Mouse (Mus musculus) limb, embryonic 12.5 days (tissue): ENCODE data around the gene Mon1a. TPM values are rescaled to one million over a fixed set of nuclear protein-coding genes. Genes with fewer than 3 reads are reported as not detected.

ENCODE experiments used
- ATAC-seq: fragments of 200-750 bp; cut with Nextera tagmentation; 2 replicates; pipeline ENCODE4 v1.8.0; 2017; ENCODE audit warnings: low read depth, moderate TSS enrichment; ENCODE audit not compliant: insufficient number of reproducible peaks, insufficient read depth, low FRiP score, low TSS enrichment
- H3K27ac ChIP-seq: fragments of 300-500 bp; sonication (generic); 2 replicates; pipeline ENCODE4 v1.5.1; 2016; ENCODE audit warnings: mild to moderate bottlenecking, moderate library complexity
- H3K27me3 ChIP-seq: fragments of 300-500 bp; sonication (generic); 2 replicates; pipeline ENCODE4 v1.6.1; 2016; ENCODE audit warnings: mild to moderate bottlenecking, moderate library complexity
- H3K36me3 ChIP-seq: fragments of 300-500 bp; sonication (generic); 2 replicates; pipeline ENCODE4 v1.6.1; 2016; ENCODE audit warnings: mild to moderate bottlenecking, moderate library complexity
- H3K4me1 ChIP-seq: fragments of 300-500 bp; sonication (generic); replicated peaks from 2 replicates; pipeline ENCODE4 v1.6.1; 2016
- H3K4me2 ChIP-seq: fragments of 300-500 bp; sonication (generic); 2 replicates; pipeline ENCODE4 v1.6.1; 2016; ENCODE audit warnings: mild to moderate bottlenecking, moderate library complexity
- H3K4me3 ChIP-seq: fragments of 300-500 bp; sonication (generic); replicated peaks from 2 replicates; pipeline ENCODE4 v1.5.1; 2016; ENCODE audit warnings: mild to moderate bottlenecking
- H3K9ac ChIP-seq: fragments of 300-500 bp; sonication (generic); replicated peaks from 2 replicates; pipeline ENCODE4 v1.6.1; 2016; ENCODE audit warnings: mild to moderate bottlenecking, moderate library complexity
- H3K9me3 ChIP-seq: fragments of 300-500 bp; sonication (generic); 2 replicates; pipeline ENCODE4 v1.6.1; 2016; ENCODE audit warnings: mild to moderate bottlenecking, moderate library complexity
- WGBS: fragments of 180-500 bp; shearing (Covaris S2); methylation state at CpG from one replicate; pipeline ENCODE4 v1.1.7; 2016; 5-methylcytosine and 5-hydroxymethylcytosine counted together
- polyA plus RNA-seq: library from polyadenylated mRNA; unstranded; fragments of >200 nt; fragmentation: Nextera tagmentation; extraction: Ambion mirVana; gene quantifications from 2 replicates; pipeline ENCODE4 v1.2.1, GENCODE M21; 2016

The Mon1a gene
- 10.4 and 12.9 TPM in 2 replicates for polyA plus RNA-seq

- WGBS, result under 1% methylated on average over 28 of the region's 28 CpGs
- Histone ChIP-seq H3K4me2 (peak within 1 kb of the TSS; percentile 85), H3K9me3 (no peaks in the 10 kb centered on the region), H3K4me3 (peak within 1 kb of the TSS; percentile 79), H3K4me1 (peaks cover 8% of the 10 kb centered on the region), H3K27ac (peak within 1 kb of the TSS; percentile 47), H3K9ac (peak within 1 kb of the TSS; percentile 76), H3K27me3 (peaks cover 12% of the 10 kb centered on the region), H3K36me3 (no peaks in the 10 kb centered on the region)
- peak; percentile 96 for ATAC-seq
Measured at GRCm38 (mm10) chr9:107887804-107888266, at the start of gene Mon1a. Gene Mon1a, plus strand, starts transcription at chr9:107888151.

- no peak overlapping the region for H3K27ac ChIP-seq
- H3K9me3 ChIP-seq, result no peaks in the 10 kb centered on the region
- no peak overlapping the region for H3K9ac ChIP-seq
- no peak overlapping the region for H3K4me2 ChIP-seq
- no peaks in the 10 kb centered on the region for H3K4me1 ChIP-seq
- no peaks in the 10 kb centered on the region for H3K27me3 ChIP-seq
- 100% methylated on average over 1 of the region's 1 CpGs for WGBS
- no peak for ATAC-seq
- H3K36me3 ChIP-seq, result peaks cover 55% of the 10 kb centered on the region
- H3K4me3 ChIP-seq, result no peak overlapping the region
Measured at GRCm38 (mm10) chr9:107838869-107839268, 49.1 kb upstream of the Mon1a start.

GRCm38 (mm10) chr9:107842709-107843108 is 45.2 kb upstream of the Mon1a start:
- Histone ChIP-seq H3K9ac (no peak overlapping the region), H3K4me1 (no peaks in the 10 kb centered on the region), H3K4me2 (no peak overlapping the region), H3K27ac (no peak overlapping the region), H3K36me3 (peaks cover 66% of the 10 kb centered on the region), H3K27me3 (no peaks in the 10 kb centered on the region), H3K9me3 (no peaks in the 10 kb centered on the region), H3K4me3 (no peak overlapping the region)
- WGBS, result 99% methylated on average over 2 of the region's 2 CpGs
- no peak for ATAC-seq

- Histone ChIP-seq H3K9me3 (no peaks in the 10 kb centered on the region), H3K36me3 (peaks cover 72% of the 10 kb centered on the region), H3K4me1 (no peaks in the 10 kb centered on the region), H3K27me3 (no peaks in the 10 kb centered on the region), H3K4me3 (no peak overlapping the region), H3K9ac (no peak overlapping the region), H3K27ac (no peak overlapping the region), H3K4me2 (no peak overlapping the region)
- WGBS, result 96% methylated on average over 7 of the region's 7 CpGs
- ATAC-seq, result no peak
Measured at GRCm38 (mm10) chr9:107848922-107849321, 39.0 kb upstream of the Mon1a start.

- Histone ChIP-seq H3K4me3 (no peak overlapping the region), H3K27me3 (no peaks in the 10 kb centered on the region), H3K4me2 (no peak overlapping the region), H3K9ac (no peak overlapping the region), H3K4me1 (no peaks in the 10 kb centered on the region), H3K9me3 (no peaks in the 10 kb centered on the region), H3K27ac (no peak overlapping the region), H3K36me3 (peaks cover 51% of the 10 kb centered on the region)
- WGBS, result 98% methylated on average over 3 of the region's 3 CpGs
- no peak for ATAC-seq
Measured at GRCm38 (mm10) chr9:107858343-107858742, 29.6 kb upstream of the Mon1a start.

GRCm38 (mm10) chr9:107864493-107864892 is 23.5 kb upstream of the Mon1a start:
- Histone ChIP-seq H3K9me3 (no peaks in the 10 kb centered on the region), H3K4me2 (no peak overlapping the region), H3K27me3 (no peaks in the 10 kb centered on the region), H3K9ac (no peak overlapping the region), H3K36me3 (peaks cover 35% of the 10 kb centered on the region), H3K27ac (no peak overlapping the region), H3K4me3 (no peak overlapping the region), H3K4me1 (no peaks in the 10 kb centered on the region)
- 82% methylated on average over 1 of the region's 1 CpGs for WGBS
- ATAC-seq, result no peak

GRCm38 (mm10) chr9:107866081-107866480 is 21.9 kb upstream of the Mon1a start:
- Histone ChIP-seq H3K27ac (no peak overlapping the region), H3K4me1 (peaks cover under 1% of the 10 kb centered on the region), H3K36me3 (peaks cover 39% of the 10 kb centered on the region), H3K4me3 (no peak overlapping the region), H3K9ac (no peak overlapping the region), H3K9me3 (no peaks in the 10 kb centered on the region), H3K27me3 (no peaks in the 10 kb centered on the region), H3K4me2 (no peak overlapping the region)
- ATAC-seq, result no peak
- 98% methylated on average over 2 of the region's 2 CpGs for WGBS

GRCm38 (mm10) chr9:107872350-107873098 is 15.4 kb upstream of the Mon1a start:
- Histone ChIP-seq H3K36me3 (peaks cover 15% of the 10 kb centered on the region; the same call in 1 of the 2 replicates), H3K27ac (peak overlapping the region; percentile 97)
- WGBS, result under 1% methylated on average over 80 of the region's 80 CpGs

GRCm38 (mm10) chr9:107873137-107873536 is 14.8 kb upstream of the Mon1a start, which contains the start of gene Rbm6:
Gene Rbm6, minus strand, starts transcription at chr9:107873237.
- 9% methylated on average over 14 of the region's 14 CpGs for WGBS
- ATAC-seq, result no peak
- peaks cover 13% of the 10 kb centered on the region for H3K4me1 ChIP-seq

More at GRCm38 (mm10) chr9:107872350-107873098, 15.4 kb upstream of the Mon1a start:
- peak overlapping the region; percentile 78 for H3K4me2 ChIP-seq
- H3K9ac ChIP-seq, result peak overlapping the region; percentile 94
- ATAC-seq, result peak; percentile 99
- no peaks in the 10 kb centered on the region for H3K27me3 ChIP-seq
- H3K4me1 ChIP-seq, result peaks cover 13% of the 10 kb centered on the region
- peak overlapping the region; percentile 84 for H3K4me3 ChIP-seq
- H3K9me3 ChIP-seq, result no peaks in the 10 kb centered on the region

GRCm38 (mm10) chr9:107880411-107880810 is 7.5 kb upstream of the Mon1a start:
- no peak overlapping the region for H3K4me3 ChIP-seq
- H3K4me2 ChIP-seq, result no peak overlapping the region
- no peak overlapping the region for H3K27ac ChIP-seq
- no peaks in the 10 kb centered on the region for H3K36me3 ChIP-seq
- WGBS, result 63% methylated on average over 4 of the region's 4 CpGs
- H3K9me3 ChIP-seq, result no peaks in the 10 kb centered on the region
- ATAC-seq, result no peak
- no peak overlapping the region for H3K9ac ChIP-seq
- peaks cover 5% of the 10 kb centered on the region; the same call in 1 of the 2 replicates for H3K27me3 ChIP-seq
- H3K4me1 ChIP-seq, result no peaks in the 10 kb centered on the region

More at GRCm38 (mm10) chr9:107873137-107873536, 14.8 kb upstream of the Mon1a start, which contains the start of gene Rbm6:
- Histone ChIP-seq H3K27ac (peak within 1 kb of the TSS; percentile 97), H3K4me3 (peak within 1 kb of the TSS; percentile 84), H3K4me2 (peak within 1 kb of the TSS; percentile 78), H3K9ac (peak within 1 kb of the TSS; percentile 94), H3K27me3 (no peaks in the 10 kb centered on the region), H3K36me3 (peaks cover 12% of the 10 kb centered on the region; the same call in 1 of the 2 replicates), H3K9me3 (no peaks in the 10 kb centered on the region)

- under 1% methylated on average over 18 of the region's 18 CpGs for WGBS
- H3K27ac ChIP-seq, result peak overlapping the region; percentile 47
- no peaks in the 10 kb centered on the region for H3K36me3 ChIP-seq
- H3K4me1 ChIP-seq, result peaks cover 8% of the 10 kb centered on the region
- ATAC-seq, result peak; percentile 83
- H3K9me3 ChIP-seq, result no peaks in the 10 kb centered on the region
- H3K4me3 ChIP-seq, result peak overlapping the region; percentile 79
- peaks cover 12% of the 10 kb centered on the region for H3K27me3 ChIP-seq
- peak overlapping the region; percentile 76 for H3K9ac ChIP-seq
- peak overlapping the region; percentile 85 for H3K4me2 ChIP-seq
Measured at GRCm38 (mm10) chr9:107888267-107888850, 408 bp downstream of the Mon1a start.
